Mouse (Mus musculus) heart, embryonic 13.5 days (tissue): Measurements from ENCODE around the gene Ran. TPM values are rescaled to one million over a fixed set of nuclear protein-coding genes. Genes with fewer than 3 reads are reported as not detected.
A peak's percentile ranks its signal among the peaks of the same experiment; 100 is the strongest.

ENCODE experiments used
- ATAC-seq: fragments of 200-750 bp; cut with Nextera tagmentation; 2 replicates; pipeline ENCODE4 v1.8.0; 2017; ENCODE audit warnings: moderate TSS enrichment; ENCODE audit not compliant: insufficient number of reproducible peaks, low FRiP score, low TSS enrichment; ENCODE audit errors: extremely low read depth
- H3K27ac ChIP-seq: fragments of 300-500 bp; sonication (generic); replicated peaks from 2 replicates; pipeline ENCODE4 v1.5.1; 2015; ENCODE audit warnings: moderate library complexity, mild to moderate bottlenecking, inconsistent platforms
- H3K27me3 ChIP-seq: fragments of 300-500 bp; sonication (generic); replicated peaks from 2 replicates; pipeline ENCODE4 v1.6.1; 2015; ENCODE audit warnings: mild to moderate bottlenecking, inconsistent platforms
- H3K36me3 ChIP-seq: fragments of 300-500 bp; sonication (generic); 2 replicates; pipeline ENCODE4 v1.6.1; 2015; ENCODE audit warnings: mild to moderate bottlenecking, inconsistent platforms
- H3K4me1 ChIP-seq: fragments of 300-500 bp; sonication (generic); 2 replicates; pipeline ENCODE4 v1.6.1; 2015; ENCODE audit warnings: inconsistent platforms
- H3K4me2 ChIP-seq: fragments of 300-500 bp; sonication (generic); 2 replicates; pipeline ENCODE4 v1.6.1; 2015; ENCODE audit warnings: inconsistent platforms, mild to moderate bottlenecking, moderate library complexity
- H3K4me3 ChIP-seq: fragments of 300-500 bp; sonication (generic); 2 replicates; pipeline ENCODE4 v1.5.1; 2015; ENCODE audit warnings: moderate library complexity, mild to moderate bottlenecking, inconsistent platforms
- H3K9ac ChIP-seq: fragments of 300-500 bp; sonication (generic); 2 replicates; pipeline ENCODE4 v1.6.1; 2015; ENCODE audit warnings: inconsistent platforms, mild to moderate bottlenecking, moderate library complexity
- H3K9me3 ChIP-seq: fragments of 300-500 bp; sonication (generic); 2 replicates; pipeline ENCODE4 v1.6.1; 2016; ENCODE audit warnings: inconsistent platforms
- WGBS: fragments of 180-500 bp; shearing (Covaris S2); methylation state at CpG from one replicate; pipeline ENCODE4 v1.1.7; 2015; ENCODE audit warnings: mixed read lengths; 5-methylcytosine and 5-hydroxymethylcytosine counted together
- polyA plus RNA-seq: library from polyadenylated mRNA; unstranded; fragments of >200 nt; fragmentation: Nextera tagmentation; extraction: Ambion mirVana; gene quantifications from 2 replicates; pipeline ENCODE4 v1.2.1, GENCODE M21; 2015

The Ran gene
- polyA plus RNA-seq, 1 experiment from 2014 or later: 389 TPM

DNA sequence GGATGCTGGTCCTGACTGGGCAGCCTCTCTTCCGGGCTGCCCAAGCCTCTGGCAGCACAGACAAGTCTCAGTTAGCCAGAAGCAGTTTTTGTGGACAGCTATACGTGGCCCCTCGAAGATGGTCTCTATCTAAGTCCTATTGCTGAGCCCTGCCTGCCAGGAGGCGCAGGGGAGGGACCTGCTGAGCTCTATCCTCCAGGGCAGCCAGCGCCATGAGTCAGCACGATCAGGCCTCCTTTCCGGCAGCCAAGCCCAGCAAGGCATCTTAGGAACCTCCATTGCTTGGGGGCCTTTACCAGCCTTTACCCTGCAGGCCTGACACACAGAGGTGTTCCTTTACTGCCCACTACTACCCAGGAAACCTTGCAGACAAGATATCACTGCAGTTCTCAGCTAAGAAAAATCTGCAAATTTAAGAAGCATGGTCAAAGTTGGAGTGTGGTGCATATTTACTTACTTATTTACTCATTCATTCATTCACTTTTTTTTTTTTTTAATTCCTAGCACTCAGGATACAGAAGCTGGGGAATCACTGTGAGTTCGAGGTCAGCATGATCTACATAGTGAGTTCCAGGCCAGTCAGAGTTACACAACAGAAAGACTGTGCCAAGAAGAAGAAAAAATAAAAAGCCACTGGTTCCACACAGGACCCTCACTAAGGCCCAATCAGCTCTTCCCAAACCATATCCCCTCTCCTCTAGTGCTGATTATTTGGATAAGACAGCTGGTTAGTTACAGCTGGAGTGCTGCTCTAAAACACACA, 19.0 kb upstream of the Ran start:
- ATAC-seq: peak; percentile 21; the same call in 1 of the 2 replicates
- peak overlapping the region; percentile 84 for H3K27ac ChIP-seq
- peaks cover 36% of the 10 kb centered on the region for H3K4me1 ChIP-seq
- peak overlapping the region; percentile 16; the same call in 1 of the 2 replicates for H3K4me2 ChIP-seq
- H3K9me3 ChIP-seq: no peaks in the 10 kb centered on the region
- peaks cover 40% of the 10 kb centered on the region for H3K36me3 ChIP-seq
- no peaks in the 10 kb centered on the region for H3K27me3 ChIP-seq
- 0 out of 2 replicates have a peak overlapping the region, but pooled peaks have one; percentile 40 for H3K9ac ChIP-seq
- H3K4me3 ChIP-seq: no peak overlapping the region
- 40% methylated on average over 8 of the region's 8 CpGs for WGBS

DNA sequence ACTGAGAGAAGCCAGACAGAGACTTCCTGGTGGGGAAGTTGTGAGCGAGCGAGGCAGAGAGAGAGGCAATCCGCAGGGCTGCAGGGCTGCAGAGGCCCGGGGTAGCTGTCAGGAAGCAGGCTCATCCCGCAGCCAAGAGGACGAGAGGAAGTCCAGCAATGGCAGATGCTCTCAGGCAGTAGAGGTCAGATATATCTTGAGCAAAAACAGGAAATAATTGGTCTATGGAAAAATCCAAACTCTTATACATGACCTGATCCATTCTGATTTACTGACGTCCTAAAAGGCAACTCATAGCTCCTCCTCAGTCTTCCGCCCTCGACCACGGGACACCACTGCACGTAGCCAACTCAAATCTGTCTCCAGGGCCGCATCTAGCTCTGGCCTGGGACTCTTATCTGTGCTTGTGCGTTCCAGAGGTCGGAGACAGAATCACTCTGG, 17.3 kb upstream of the Ran start:
- Histone ChIP-seq H3K9me3 (no peaks in the 10 kb centered on the region), H3K4me2 (peak overlapping the region; percentile 59), H3K27ac (peak overlapping the region; percentile 84), H3K9ac (peak overlapping the region; percentile 68), H3K4me1 (peaks cover 50% of the 10 kb centered on the region), H3K36me3 (peaks cover 27% of the 10 kb centered on the region), H3K27me3 (no peaks in the 10 kb centered on the region), H3K4me3 (peak overlapping the region; percentile 23; the same call in 1 of the 2 replicates)
- peak; percentile 38; the same call in 1 of the 2 replicates for ATAC-seq
- 9% methylated on average over 14 of the region's 14 CpGs for WGBS

GRCm38 (mm10) chr5:129005416-129005815, 14.5 kb upstream of the Ran start:
- Histone ChIP-seq H3K4me2 (peak overlapping the region; percentile 87), H3K9me3 (no peaks in the 10 kb centered on the region), H3K4me3 (no peak overlapping the region), H3K36me3 (peaks cover 9% of the 10 kb centered on the region), H3K4me1 (peaks cover 57% of the 10 kb centered on the region), H3K9ac (no peak overlapping the region), H3K27me3 (no peaks in the 10 kb centered on the region), H3K27ac (peak overlapping the region; percentile 31; the same call in 1 of the 2 replicates)
- 83% methylated on average over 3 of the region's 3 CpGs for WGBS
- no peak for ATAC-seq

DNA sequence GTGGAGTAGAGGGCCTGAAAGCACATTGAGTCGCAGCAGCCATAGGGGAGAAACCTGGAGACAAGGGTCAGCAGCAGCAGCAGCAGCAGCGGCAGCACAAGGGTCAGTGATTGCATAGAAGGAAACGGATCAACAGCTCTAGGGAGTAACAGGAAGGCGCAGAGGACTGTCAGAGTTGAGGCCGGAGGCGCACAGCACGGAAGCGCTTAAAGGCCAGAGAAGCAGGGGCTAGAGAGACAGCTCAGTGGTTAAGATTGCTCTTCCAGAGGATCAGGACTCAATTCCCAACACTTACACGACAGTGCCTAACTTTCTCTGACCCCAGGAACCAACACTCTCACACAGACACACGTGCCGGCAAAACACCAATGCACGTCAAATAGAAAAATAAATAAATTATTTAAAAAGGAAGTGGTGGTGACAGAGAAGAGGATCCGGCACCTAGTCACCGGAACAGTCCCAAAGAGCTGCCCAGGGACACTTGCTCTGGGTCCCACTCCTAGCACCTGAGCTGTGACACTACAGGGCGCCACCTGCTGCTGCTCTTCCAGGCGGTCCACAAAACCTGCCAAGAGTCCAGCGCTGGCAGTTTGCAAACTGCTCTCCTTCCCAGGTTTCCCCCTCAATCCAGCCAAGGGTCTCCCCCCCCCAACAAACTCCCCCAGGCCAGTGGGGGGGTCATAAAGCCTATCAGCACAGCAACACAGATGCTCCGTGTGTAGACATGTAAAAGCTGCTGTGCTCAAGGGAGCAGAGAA, 13.7 kb upstream of the Ran start:
- Histone ChIP-seq H3K4me1 (peaks cover 49% of the 10 kb centered on the region), H3K4me3 (peak overlapping the region; percentile 71), H3K4me2 (peak overlapping the region; percentile 87), H3K27ac (peak overlapping the region; percentile 46), H3K9me3 (no peaks in the 10 kb centered on the region), H3K9ac (peak overlapping the region; percentile 59; the same call in 1 of the 2 replicates), H3K36me3 (peaks cover 9% of the 10 kb centered on the region), H3K27me3 (no peaks in the 10 kb centered on the region)
- no peak for ATAC-seq
- WGBS: 68% methylated on average over 18 of the region's 18 CpGs

- Histone ChIP-seq H3K36me3 (peaks cover 9% of the 10 kb centered on the region), H3K4me1 (peaks cover 38% of the 10 kb centered on the region), H3K4me3 (peak overlapping the region; percentile 71), H3K27ac (peak overlapping the region; percentile 43), H3K4me2 (peak overlapping the region; percentile 87), H3K9ac (peak overlapping the region; percentile 88), H3K27me3 (no peaks in the 10 kb centered on the region), H3K9me3 (no peaks in the 10 kb centered on the region)
- no peak for ATAC-seq
- WGBS: 43% methylated on average over 14 of the region's 14 CpGs
These were observed 12.5 kb upstream of the Ran start for GRCm38 (mm10) chr5:129007105-129007957.

DNA sequence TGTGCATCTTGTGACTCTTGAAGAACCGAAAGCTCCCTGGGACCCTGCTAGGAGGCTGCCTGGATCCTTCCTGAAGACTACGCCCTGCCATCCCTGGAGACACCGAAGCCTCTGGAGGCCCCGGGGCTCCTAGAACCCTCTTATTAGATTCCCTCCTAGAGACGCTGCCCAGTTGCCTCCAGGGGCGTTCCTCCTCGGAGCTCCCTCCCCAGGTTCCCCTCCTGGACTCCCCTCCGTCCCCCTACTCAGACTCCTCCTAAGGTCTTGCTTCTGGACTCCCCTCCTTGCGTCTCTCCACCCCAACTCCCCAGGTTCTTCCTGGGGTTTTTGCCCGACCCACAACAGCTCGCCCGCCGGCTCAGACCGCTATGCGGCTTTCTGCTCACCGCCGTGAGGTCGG, 11.9 kb upstream of the Ran start:
- peaks cover 31% of the 10 kb centered on the region for H3K4me1 ChIP-seq
- H3K36me3 ChIP-seq: peaks cover 9% of the 10 kb centered on the region
- no peak for ATAC-seq
- peak overlapping the region; percentile 43 for H3K27ac ChIP-seq
- H3K27me3 ChIP-seq: no peaks in the 10 kb centered on the region
- H3K9me3 ChIP-seq: no peaks in the 10 kb centered on the region
- H3K4me3 ChIP-seq: peak overlapping the region; percentile 71
- WGBS: under 1% methylated on average over 18 of the region's 18 CpGs
- H3K9ac ChIP-seq: peak overlapping the region; percentile 88
- peak overlapping the region; percentile 87 for H3K4me2 ChIP-seq

DNA sequence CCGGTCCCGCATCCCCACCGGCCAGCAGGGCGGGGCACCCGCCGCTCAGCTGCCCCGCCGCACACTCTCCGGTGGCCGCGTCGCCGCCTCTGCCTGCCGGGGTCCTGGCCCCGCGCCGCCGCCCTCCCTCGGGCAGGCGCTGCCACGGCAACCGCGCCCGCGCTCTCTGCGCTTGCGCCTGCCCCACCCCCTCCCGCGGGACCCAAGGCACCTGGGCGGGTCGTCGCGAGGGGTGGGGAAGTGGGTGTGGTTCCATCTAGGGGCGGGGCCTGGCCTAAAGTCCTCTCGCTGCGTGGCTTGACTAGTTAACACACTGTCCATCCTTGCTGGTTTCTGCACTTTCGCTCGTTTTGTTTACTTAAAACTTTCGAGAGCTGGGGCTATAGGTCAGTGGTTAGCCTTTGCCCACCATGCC, 11.4 kb upstream of the Ran start, which contains the start of gene Stx2:
Gene Stx2 (minus strand): TSS at position 163 of the 415 bp plus-strand sequence.
- H3K9ac ChIP-seq: peak within 1 kb of the TSS; percentile 88
- H3K4me1 ChIP-seq: peaks cover 27% of the 10 kb centered on the region
- peaks cover 9% of the 10 kb centered on the region for H3K36me3 ChIP-seq
- peak within 1 kb of the TSS; percentile 71 for H3K4me3 ChIP-seq
- H3K27ac ChIP-seq: peak within 1 kb of the TSS; percentile 43
- H3K4me2 ChIP-seq: peak within 1 kb of the TSS; percentile 87
- no peaks in the 10 kb centered on the region for H3K27me3 ChIP-seq
- H3K9me3 ChIP-seq: no peaks in the 10 kb centered on the region
- ATAC-seq: peak; percentile 90
- under 1% methylated on average over 39 of the region's 39 CpGs for WGBS

DNA sequence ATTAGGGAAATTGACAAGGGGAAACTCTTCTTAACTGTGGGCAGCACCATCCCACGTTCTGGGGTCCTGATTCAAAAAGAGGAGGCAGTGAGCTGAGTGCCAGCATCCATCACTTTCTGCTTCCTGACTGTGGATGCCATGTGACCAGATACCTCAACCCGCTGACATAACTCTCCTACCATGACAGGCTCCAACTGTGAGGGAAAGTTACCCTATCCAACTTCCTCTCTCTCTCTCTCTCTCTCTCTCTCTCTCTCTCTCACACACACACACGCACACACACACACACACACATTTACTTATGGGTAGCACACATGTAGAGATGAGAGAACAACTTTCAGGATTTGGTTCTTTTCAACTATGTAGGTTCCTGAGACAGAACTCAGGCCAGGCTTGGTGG, 10.3 kb upstream of the Ran start:
- WGBS: 60% methylated on average over 3 of the region's 3 CpGs
- Histone ChIP-seq H3K27me3 (no peaks in the 10 kb centered on the region), H3K9me3 (no peaks in the 10 kb centered on the region), H3K4me2 (no peak overlapping the region), H3K36me3 (peaks cover 9% of the 10 kb centered on the region), H3K27ac (no peak overlapping the region), H3K4me3 (no peak overlapping the region), H3K4me1 (peaks cover 25% of the 10 kb centered on the region), H3K9ac (no peak overlapping the region)
- no peak for ATAC-seq

GRCm38 (mm10) chr5:129010937-129011336, 8.9 kb upstream of the Ran start:
- Histone ChIP-seq H3K36me3 (no peaks in the 10 kb centered on the region), H3K9me3 (no peaks in the 10 kb centered on the region), H3K4me1 (peaks cover 22% of the 10 kb centered on the region), H3K4me3 (no peak overlapping the region), H3K27me3 (no peaks in the 10 kb centered on the region), H3K9ac (no peak overlapping the region), H3K27ac (no peak overlapping the region), H3K4me2 (no peak overlapping the region)
- 78% methylated on average over 2 of the region's 2 CpGs for WGBS
- no peak for ATAC-seq

DNA sequence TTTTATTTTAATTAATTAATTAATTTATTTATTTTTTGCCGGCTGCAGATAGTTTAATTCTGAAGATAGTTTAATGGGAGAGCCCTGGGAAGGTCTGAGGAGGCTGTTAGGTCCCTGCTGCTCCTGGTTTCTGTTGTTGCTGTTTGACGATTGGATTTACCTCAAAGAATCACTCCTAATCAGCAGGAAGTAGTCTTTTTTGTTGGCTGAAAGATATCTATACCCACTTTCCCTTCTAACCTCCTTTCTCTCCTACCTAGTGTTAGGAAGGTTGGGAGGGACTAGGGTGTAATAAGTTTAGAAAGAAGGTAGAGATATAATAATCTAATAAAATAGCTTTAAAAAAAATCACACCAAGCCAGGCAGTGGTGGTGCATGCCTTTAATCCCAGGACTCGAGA, 4.8 kb upstream of the Ran start:
- Histone ChIP-seq H3K4me2 (no peak overlapping the region), H3K9me3 (no peaks in the 10 kb centered on the region), H3K27ac (no peak overlapping the region), H3K9ac (no peak overlapping the region), H3K36me3 (no peaks in the 10 kb centered on the region), H3K4me3 (no peak overlapping the region), H3K4me1 (peaks cover 7% of the 10 kb centered on the region), H3K27me3 (no peaks in the 10 kb centered on the region)
- 55% methylated on average over 3 of the region's 3 CpGs for WGBS
- no peak for ATAC-seq

GRCm38 (mm10) chr5:129015540-129015939, 4.3 kb upstream of the Ran start:
- H3K36me3 ChIP-seq: no peaks in the 10 kb centered on the region
- 81% methylated on average over 5 of the region's 5 CpGs for WGBS
- peaks cover 7% of the 10 kb centered on the region for H3K4me1 ChIP-seq
- no peak overlapping the region for H3K4me3 ChIP-seq
- no peak overlapping the region for H3K9ac ChIP-seq
- no peak overlapping the region for H3K4me2 ChIP-seq
- no peaks in the 10 kb centered on the region for H3K9me3 ChIP-seq
- no peak overlapping the region for H3K27ac ChIP-seq
- H3K27me3 ChIP-seq: no peaks in the 10 kb centered on the region
- ATAC-seq: no peak
